Mouse (Mus musculus) bone marrow macrophage, adult 2 months (primary cell): ENCODE measurements around the gene Fez2.

Source experiments
- CTCF ChIP-seq: IDR thresholded peaks from 2 replicates; pipeline ENCODE4 v1.5.1; 2012; ENCODE audit warnings: low read depth, mild to moderate bottlenecking, low read length, moderate library complexity
- POLR2A ChIP-seq: IDR thresholded peaks from 2 replicates; pipeline ENCODE4 v1.6.1; 2012; ENCODE audit warnings: mild to moderate bottlenecking, low read depth, low read length, borderline replicate concordance

- TF ChIP-seq POLR2A (no peak), CTCF (no peak)
These were observed 86.5 kb downstream of the Fez2 start for GRCm38 (mm10) chr17:78331438-78331837.
